Mouse (Mus musculus) G1E (cell line): ENCODE data around the gene Plekhg1.

Experiments used
- CTCF ChIP-seq: IDR thresholded peaks from 2 replicates; pipeline ENCODE4 v1.5.1; 2012; ENCODE audit warnings: low read depth, low read length, inconsistent platforms, mixed read lengths
- GATA1 ChIP-seq: IDR thresholded peaks from 2 replicates; pipeline ENCODE4 v1.6.1; 2012; ENCODE audit warnings: borderline replicate concordance, low read length, inconsistent platforms, mixed read lengths

GRCm38 (mm10) chr10:3852733-3853132, 112.6 kb downstream of the Plekhg1 start:
- TF ChIP-seq CTCF, result no peak
- no peak for TF ChIP-seq GATA1
